Mouse (Mus musculus) left cerebral cortex, postnatal 4 days (tissue): ENCODE data around the gene Carns1. TPM values are rescaled to one million over a fixed set of nuclear protein-coding genes. Genes with fewer than 3 reads are reported as not detected.

Source experiments
- DNase-seq: peaks from one replicate; pipeline ENCODE4 v3.0.0-alpha.2; 2022
- intact Hi-C: fragments of 180-260 bp; cut with DNase I; formaldehyde crosslinking; loops from one replicate; pipeline ENCODE4 v1.15.1; 2025
- microRNA-seq: library from miRNA; unstranded; fragments of <30 nt; microRNA quantifications from one replicate; pipeline ENCODE4 v1.2.0, GENCODE M21; 2022
- total RNA-seq, 2 experiments: library from RNA; stranded (reverse); gene quantifications; 2 replicates each; pipeline ENCODE4 v1.2.3; 2021

Carns1 gene
- total RNA-seq, 2 experiments from 2014 or later, result 2.4 to 3.1 TPM

DNA sequence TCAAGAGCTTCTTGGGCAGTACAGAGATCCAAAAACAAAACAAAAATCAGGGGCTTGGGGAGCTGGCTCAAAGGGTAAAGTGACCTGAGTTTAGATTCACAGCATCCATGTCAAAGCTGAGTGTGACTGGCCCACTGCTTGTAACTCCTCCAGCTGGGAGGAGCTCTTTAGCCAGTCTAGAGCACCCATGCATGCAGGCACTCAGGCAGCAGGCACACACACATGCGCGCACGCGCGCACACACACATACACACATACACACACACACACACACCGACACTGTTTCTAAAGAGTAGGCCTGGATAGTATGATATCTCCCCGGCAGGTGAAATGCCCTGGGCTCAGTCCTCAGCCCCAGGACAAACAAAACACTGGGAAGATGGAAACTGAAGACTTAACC, 58.3 kb downstream of the Carns1 start:
- DNase-seq, result no peak
- intact Hi-C loops, result no loop called here

DNA sequence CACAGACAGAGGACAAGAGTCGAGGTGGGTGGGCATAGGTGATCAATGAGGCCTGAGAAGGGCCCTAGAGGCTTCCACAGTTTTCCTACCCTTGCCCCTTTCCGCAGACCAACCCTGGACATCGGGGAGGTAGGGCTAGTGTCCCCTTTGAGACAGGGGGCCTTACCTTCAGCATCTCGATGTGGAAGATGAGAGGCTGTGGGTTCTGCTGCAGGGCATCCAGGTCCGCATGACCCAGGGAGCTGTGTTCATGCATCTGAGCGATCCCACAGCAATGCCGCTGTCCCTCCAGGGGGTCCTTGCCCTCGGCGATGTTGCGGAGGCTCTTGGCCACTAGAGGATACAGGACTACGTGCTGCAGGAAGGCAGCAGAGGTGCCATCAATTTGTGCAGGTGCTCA, 59.5 kb downstream of the Carns1 start:
- DNase-seq, result no peak
- intact Hi-C loops, result no loop called here

DNA sequence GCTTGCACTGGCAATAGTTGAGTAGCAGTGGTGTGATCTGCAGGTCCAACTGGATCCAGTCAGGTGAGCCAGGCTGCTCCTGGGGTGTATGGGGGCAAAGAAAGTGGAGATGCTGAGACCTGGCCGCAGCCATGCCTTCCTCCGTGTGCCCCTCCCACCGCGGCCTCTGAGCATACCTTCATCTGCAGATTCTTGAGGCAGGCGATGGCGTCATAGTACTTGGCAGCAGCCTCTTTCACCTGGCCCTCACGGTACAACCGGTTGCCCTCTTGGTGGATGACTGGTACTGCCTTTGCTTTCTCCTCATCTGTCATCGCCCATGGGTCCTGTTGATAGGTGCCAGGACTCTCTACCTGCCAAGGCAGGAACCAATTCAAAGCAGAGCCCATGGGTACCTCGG, 60.1 kb downstream of the Carns1 start:
- intact Hi-C loops, result no loop called here
- no peak for DNase-seq

DNA sequence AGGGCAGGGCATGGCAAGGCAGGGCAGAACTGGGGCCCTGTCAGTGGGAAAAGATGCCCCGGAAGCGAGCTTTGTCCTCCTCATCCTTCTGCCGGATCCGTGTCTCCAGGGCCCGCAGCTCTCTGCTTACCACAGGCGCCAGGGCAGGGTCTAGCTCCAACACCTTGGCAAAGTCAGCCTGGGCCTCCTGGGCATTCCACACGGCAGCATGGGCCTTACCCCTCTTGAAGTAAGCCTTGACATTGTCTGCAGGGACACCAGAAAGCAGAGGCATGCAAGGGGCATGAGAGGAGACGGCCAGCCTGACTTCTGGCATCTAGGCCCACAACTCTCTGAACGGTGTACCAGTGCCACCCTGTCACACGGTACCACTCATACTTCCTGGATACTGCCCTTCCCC, 60.7 kb downstream of the Carns1 start:
- intact Hi-C loops, result no loop called here
- no peak for DNase-seq

Small RNA genes within 50 kb of the gene (microRNA-seq; reads per million reads assigned to microRNA genes)
- gene Gm26115, result not detected

Other genes starting within 250 kb of the Carns1 start
- 1 to 10 TPM; 1.5 to 1.9 TPM for gene Aldh3b1, start 245.7 kb downstream of the Carns1 start, total RNA-seq
- 1 to 10 TPM; 6.4 to 8.9 TPM for gene Unc93b1, start 240.3 kb downstream of the Carns1 start, total RNA-seq
- gene Aldh3b3, start 216.8 kb downstream of the Carns1 start, total RNA-seq, result not detected
- under 1 TPM; 0.40 to 0.64 TPM for gene Aldh3b2, start 203.2 kb downstream of the Carns1 start, total RNA-seq
- 1 to 10 TPM; 1.4 to 1.6 TPM for gene Acy3, start 188.9 kb downstream of the Carns1 start, total RNA-seq
- not detected for gene Tbx10, start 182.7 kb downstream of the Carns1 start, total RNA-seq
- gene Nudt8, start 174.9 kb downstream of the Carns1 start, total RNA-seq, result 10 to 100 TPM; 14.6 to 14.8 TPM
- 1 to 10 TPM; 4.1 to 4.8 TPM for gene Gm49405, start 174.9 kb downstream of the Carns1 start, total RNA-seq
- 1 to 10 TPM; 8.3 to 9.4 TPM for gene Doc2g, start 172.2 kb downstream of the Carns1 start, total RNA-seq
- gene Ndufv1, start 162.7 kb downstream of the Carns1 start, total RNA-seq, result 100 to 1,000 TPM; 185 to 196 TPM
- gene Gstp1, start 137.5 kb downstream of the Carns1 start, total RNA-seq, result 100 to 1,000 TPM; 288 to 297 TPM
- 10 to 100 TPM; 27.2 to 31.6 TPM for gene Gstp2, start 129.5 kb downstream of the Carns1 start, total RNA-seq
- gene Gstp3, start 115.9 kb downstream of the Carns1 start, total RNA-seq, result not detected
- gene Cabp2, start 93.9 kb downstream of the Carns1 start, total RNA-seq, result not detected
- gene Cdk2ap2, start 78.3 kb downstream of the Carns1 start, total RNA-seq, result 10 to 100 TPM; 27.5 to 28.3 TPM
- 100 to 1,000 TPM; 185 to 187 TPM for gene Pitpnm1, start 75.5 kb downstream of the Carns1 start, total RNA-seq
- gene Aip, start 49.6 kb downstream of the Carns1 start, total RNA-seq, result 10 to 100 TPM; 54.8 to 64.8 TPM
- gene Gpr152, start 35.7 kb downstream of the Carns1 start, total RNA-seq, result not detected
- gene Cabp4, start 31.4 kb downstream of the Carns1 start, total RNA-seq, result not detected
- gene Coro1b, start 26.9 kb downstream of the Carns1 start, total RNA-seq, result 100 to 1,000 TPM in 1 of 2 experiments, 10 to 100 TPM in 1; 92.6 to 107 TPM
- gene Ptprcap, start 21.9 kb downstream of the Carns1 start, total RNA-seq, result 1 to 10 TPM; 1.2 to 1.6 TPM
- gene Rps6kb2, start 12.1 kb downstream of the Carns1 start, total RNA-seq, result 10 to 100 TPM; 38.1 to 39.2 TPM
- 1 to 10 TPM; 2.1 to 2.4 TPM for gene Tbc1d10c, start 15.8 kb upstream of the Carns1 start, total RNA-seq
- gene Ppp1ca, start 16.6 kb upstream of the Carns1 start, total RNA-seq, result 100 to 1,000 TPM; 318 to 333 TPM
- 10 to 100 TPM in 1 of 2 experiments, 1 to 10 TPM in 1; 9.8 to 10.6 TPM for gene Rad9a, start 26.2 kb upstream of the Carns1 start, total RNA-seq
- 1 to 10 TPM; 1.2 to 1.3 TPM for gene Clcf1, start 38.8 kb upstream of the Carns1 start, total RNA-seq
- not detected for gene AC109138.7, start 38.9 kb upstream of the Carns1 start, total RNA-seq
- gene Pold4, start 56.4 kb upstream of the Carns1 start, total RNA-seq, result 10 to 100 TPM; 11.3 to 11.9 TPM
- 10 to 100 TPM; 71.0 to 74.6 TPM for gene Ssh3, start 93.7 kb upstream of the Carns1 start, total RNA-seq
- 10 to 100 TPM; 98.4 to 99.3 TPM for gene Ankrd13d, start 107.7 kb upstream of the Carns1 start, total RNA-seq
- 100 to 1,000 TPM; 143 to 167 TPM for gene Grk2, start 130.7 kb upstream of the Carns1 start, total RNA-seq
- gene Kdm2a, start 222.8 kb upstream of the Carns1 start, total RNA-seq, result 10 to 100 TPM; 71.2 to 80.9 TPM